Mouse (Mus musculus): ENCODE measurements at regions not wholly inside any gene's neighbourhood (a gene's known extent, or its start where the extent isn't known, plus 50 kb on each side); places are given as distances from the start of the nearest gene placed in this dataset.

GRCm38 (mm10) chr8:127884641-127885040 is 473.8 kb upstream of the Nrp1 start:
- no peaks in the 10 kb centered on the region for H3K36me3 ChIP-seq
- H3K4me2 ChIP-seq = no peak overlapping the region
- ATAC-seq = no peak
- H3K27ac ChIP-seq = no peak overlapping the region
- H3K4me1 ChIP-seq = no peaks in the 10 kb centered on the region
- no peak overlapping the region for H3K4me3 ChIP-seq
- H3K27me3 ChIP-seq (replicated peaks) = no peaks in the 10 kb centered on the region
- no peaks in the 10 kb centered on the region for H3K9me3 ChIP-seq (replicated peaks)
- 58% methylated on average over 1 of the region's 1 CpGs for WGBS (ENCODE audit: insufficient replicate concordance)
- no peak overlapping the region for H3K9ac ChIP-seq

- Histone ChIP-seq H3K9me3 (replicated peaks) (no peaks in the 10 kb centered on the region), H3K4me3 (no peak overlapping the region), H3K27ac (no peak overlapping the region), H3K9ac (no peak overlapping the region), H3K4me2 (no peak overlapping the region), H3K27me3 (replicated peaks) (no peaks in the 10 kb centered on the region), H3K4me1 (no peaks in the 10 kb centered on the region), H3K36me3 (no peaks in the 10 kb centered on the region)
- no peak for ATAC-seq
- 65% methylated on average over 3 of the region's 3 CpGs for WGBS (ENCODE audit: insufficient replicate concordance)
Observed at GRCm38 (mm10) chr8:127885211-127885610, 473.2 kb upstream of the Nrp1 start.

GRCm38 (mm10) chr8:127885831-127886230 is 472.6 kb upstream of the Nrp1 start:
- no peaks in the 10 kb centered on the region for H3K9me3 ChIP-seq (replicated peaks)
- ATAC-seq = no peak
- H3K27me3 ChIP-seq (replicated peaks) = no peaks in the 10 kb centered on the region
- H3K4me2 ChIP-seq = no peak overlapping the region
- no peak overlapping the region for H3K4me3 ChIP-seq
- 48% methylated on average over 3 of the region's 3 CpGs for WGBS (ENCODE audit: insufficient replicate concordance)
- no peaks in the 10 kb centered on the region for H3K4me1 ChIP-seq
- no peak overlapping the region for H3K27ac ChIP-seq
- no peaks in the 10 kb centered on the region for H3K36me3 ChIP-seq
- no peak overlapping the region for H3K9ac ChIP-seq

GRCm38 (mm10) chr8:127890729-127891128 is 467.7 kb upstream of the Nrp1 start:
- H3K9me3 ChIP-seq (replicated peaks) = no peaks in the 10 kb centered on the region
- H3K27ac ChIP-seq = no peak overlapping the region
- no peaks in the 10 kb centered on the region for H3K36me3 ChIP-seq
- 59% methylated on average over 6 of the region's 6 CpGs for WGBS (ENCODE audit: insufficient replicate concordance)
- H3K27me3 ChIP-seq (replicated peaks) = no peaks in the 10 kb centered on the region
- ATAC-seq = no peak
- H3K4me3 ChIP-seq = no peak overlapping the region
- no peak overlapping the region for H3K9ac ChIP-seq
- no peak overlapping the region for H3K4me2 ChIP-seq
- no peaks in the 10 kb centered on the region for H3K4me1 ChIP-seq

GRCm38 (mm10) chr8:127894284-127894683 is 464.1 kb upstream of the Nrp1 start:
- H3K4me3 ChIP-seq = no peak overlapping the region
- no peaks in the 10 kb centered on the region for H3K27me3 ChIP-seq (replicated peaks)
- no peaks in the 10 kb centered on the region for H3K36me3 ChIP-seq
- no peak overlapping the region for H3K27ac ChIP-seq
- no peak overlapping the region for H3K9ac ChIP-seq
- no peaks in the 10 kb centered on the region for H3K9me3 ChIP-seq (replicated peaks)
- no peaks in the 10 kb centered on the region for H3K4me1 ChIP-seq
- no peak overlapping the region for H3K4me2 ChIP-seq
- ATAC-seq = no peak

GRCm38 (mm10) chr8:127908436-127908835 is 450.0 kb upstream of the Nrp1 start:
- Histone ChIP-seq H3K27ac (no peak overlapping the region), H3K9ac (no peak overlapping the region), H3K4me1 (no peaks in the 10 kb centered on the region), H3K27me3 (replicated peaks) (no peaks in the 10 kb centered on the region), H3K4me3 (no peak overlapping the region), H3K36me3 (no peaks in the 10 kb centered on the region), H3K4me2 (no peak overlapping the region), H3K9me3 (replicated peaks) (no peaks in the 10 kb centered on the region)
- no peak for ATAC-seq
- 70% methylated on average over 5 of the region's 5 CpGs for WGBS (ENCODE audit: insufficient replicate concordance)

- Histone ChIP-seq H3K9me3 (replicated peaks) (no peaks in the 10 kb centered on the region), H3K4me2 (no peak overlapping the region), H3K36me3 (no peaks in the 10 kb centered on the region), H3K9ac (no peak overlapping the region), H3K27ac (no peak overlapping the region), H3K4me3 (no peak overlapping the region), H3K4me1 (no peaks in the 10 kb centered on the region), H3K27me3 (replicated peaks) (no peaks in the 10 kb centered on the region)
- 38% methylated on average over 2 of the region's 2 CpGs for WGBS (ENCODE audit: insufficient replicate concordance)
- ATAC-seq = no peak
Observed at GRCm38 (mm10) chr8:127909580-127909979, 448.8 kb upstream of the Nrp1 start.

GRCm38 (mm10) chr8:127914086-127914485 is 444.3 kb upstream of the Nrp1 start:
- ATAC-seq = no peak
- 47% methylated on average over 3 of the region's 3 CpGs for WGBS (ENCODE audit: insufficient replicate concordance)
- H3K36me3 ChIP-seq = no peaks in the 10 kb centered on the region

GRCm38 (mm10) chr8:127914914-127915313 is 443.5 kb upstream of the Nrp1 start:
- Histone ChIP-seq H3K27me3 (replicated peaks) (no peaks in the 10 kb centered on the region), H3K27ac (no peak overlapping the region), H3K4me2 (no peak overlapping the region), H3K9me3 (replicated peaks) (no peaks in the 10 kb centered on the region), H3K9ac (no peak overlapping the region), H3K4me3 (no peak overlapping the region), H3K36me3 (no peaks in the 10 kb centered on the region), H3K4me1 (no peaks in the 10 kb centered on the region)
- ATAC-seq = no peak
- WGBS (ENCODE audit: insufficient replicate concordance) = 54% methylated on average over 2 of the region's 2 CpGs

More at GRCm38 (mm10) chr8:127914086-127914485, 444.3 kb upstream of the Nrp1 start:
- H3K4me2 ChIP-seq = no peak overlapping the region
- H3K4me1 ChIP-seq = no peaks in the 10 kb centered on the region
- no peak overlapping the region for H3K9ac ChIP-seq
- H3K4me3 ChIP-seq = no peak overlapping the region
- no peaks in the 10 kb centered on the region for H3K9me3 ChIP-seq (replicated peaks)
- no peaks in the 10 kb centered on the region for H3K27me3 ChIP-seq (replicated peaks)
- no peak overlapping the region for H3K27ac ChIP-seq

GRCm38 (mm10) chr8:127915591-127916028 is 442.8 kb upstream of the Nrp1 start:
- Histone ChIP-seq H3K27me3 (replicated peaks) (no peaks in the 10 kb centered on the region), H3K9ac (no peak overlapping the region), H3K27ac (no peak overlapping the region), H3K4me2 (no peak overlapping the region), H3K4me3 (no peak overlapping the region), H3K9me3 (replicated peaks) (no peaks in the 10 kb centered on the region), H3K36me3 (no peaks in the 10 kb centered on the region), H3K4me1 (no peaks in the 10 kb centered on the region)
- no peak for ATAC-seq
- 54% methylated on average over 2 of the region's 2 CpGs for WGBS (ENCODE audit: insufficient replicate concordance)

GRCm38 (mm10) chr8:127921925-127922324 is 436.5 kb upstream of the Nrp1 start:
- Histone ChIP-seq H3K4me3 (no peak overlapping the region), H3K9me3 (replicated peaks) (no peaks in the 10 kb centered on the region), H3K4me2 (no peak overlapping the region), H3K9ac (no peak overlapping the region), H3K27ac (no peak overlapping the region), H3K27me3 (replicated peaks) (no peaks in the 10 kb centered on the region), H3K4me1 (no peaks in the 10 kb centered on the region), H3K36me3 (no peaks in the 10 kb centered on the region)
- WGBS (ENCODE audit: insufficient replicate concordance) = 51% methylated on average over 1 of the region's 1 CpGs
- no peak for ATAC-seq

- Histone ChIP-seq H3K4me2 (no peak overlapping the region), H3K27me3 (replicated peaks) (no peaks in the 10 kb centered on the region), H3K9me3 (replicated peaks) (no peaks in the 10 kb centered on the region), H3K36me3 (no peaks in the 10 kb centered on the region), H3K4me1 (no peaks in the 10 kb centered on the region), H3K4me3 (no peak overlapping the region), H3K27ac (no peak overlapping the region), H3K9ac (no peak overlapping the region)
- WGBS (ENCODE audit: insufficient replicate concordance) = 69% methylated on average over 4 of the region's 4 CpGs
- no peak for ATAC-seq
Observed at GRCm38 (mm10) chr8:127923321-127923720, 435.1 kb upstream of the Nrp1 start.

GRCm38 (mm10) chr8:127932276-127932675 is 426.1 kb upstream of the Nrp1 start:
- no peaks in the 10 kb centered on the region for H3K27me3 ChIP-seq (replicated peaks)
- no peak overlapping the region for H3K4me2 ChIP-seq
- WGBS (ENCODE audit: insufficient replicate concordance) = 55% methylated on average over 1 of the region's 1 CpGs
- no peak overlapping the region for H3K27ac ChIP-seq
- no peak overlapping the region for H3K4me3 ChIP-seq
- ATAC-seq = no peak
- no peak overlapping the region for H3K9ac ChIP-seq
- no peaks in the 10 kb centered on the region for H3K36me3 ChIP-seq
- H3K4me1 ChIP-seq = no peaks in the 10 kb centered on the region
- H3K9me3 ChIP-seq (replicated peaks) = no peaks in the 10 kb centered on the region
